Mouse (Mus musculus): Measurements from ENCODE around the gene Gm28042. TPM values are rescaled to one million over a fixed set of nuclear protein-coding genes. Genes with fewer than 3 reads are reported as not detected.

Gm28042 gene
- polyA plus RNA-seq, 1 experiment, result 2.8 TPM

DNA sequence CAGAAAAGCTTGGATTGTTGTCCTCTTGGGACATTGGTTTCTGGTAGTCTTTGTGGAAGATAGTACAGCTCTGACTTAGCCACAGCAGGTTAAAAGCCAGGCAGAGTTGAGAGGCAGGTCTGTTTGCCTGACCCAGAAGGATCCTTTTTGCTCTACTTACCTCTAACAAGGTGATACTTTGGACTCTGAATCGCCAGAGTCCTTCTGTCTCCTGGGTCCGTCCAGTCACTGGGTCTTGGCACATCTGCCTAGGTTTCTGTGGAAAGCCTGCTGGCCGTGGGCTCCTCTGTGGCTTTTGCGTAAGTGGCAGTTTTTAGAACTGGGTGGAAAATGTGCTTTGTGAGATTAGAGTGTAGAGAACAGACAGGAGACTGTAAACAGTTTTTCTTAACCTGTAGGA lies 38.3 kb upstream of the Gm28042 start:
- no peaks in the 10 kb centered on the region for H3K27me3 ChIP-seq (ENCODE audit: control insufficient read depth, insufficient read depth, low read length)
- peaks cover 20% of the 10 kb centered on the region for H3K4me1 ChIP-seq (ENCODE audit: control insufficient read depth, insufficient read depth, insufficient read length, low read length)
- no peak overlapping the region for H3K4me3 ChIP-seq (ENCODE audit: low read depth, low read length)
- H3K36me3 ChIP-seq (ENCODE audit: control insufficient read depth, insufficient read depth, low read length), result no peaks in the 10 kb centered on the region
- TF ChIP-seq POLR2A (IDR thresholded peaks at IDR 0.05; ENCODE audit: low read depth, low read length) (no peak), CTCF (IDR thresholded peaks at IDR 0.05; ENCODE audit: extremely low read depth, insufficient read length, insufficient replicate concordance, low read depth, low read length) (no peak)
- 50% methylated on average over 4 of the region's 4 CpGs for WGBS
- no peak overlapping the region for H3K27ac ChIP-seq (ENCODE audit: insufficient read depth, low read depth, low read length)

DNA sequence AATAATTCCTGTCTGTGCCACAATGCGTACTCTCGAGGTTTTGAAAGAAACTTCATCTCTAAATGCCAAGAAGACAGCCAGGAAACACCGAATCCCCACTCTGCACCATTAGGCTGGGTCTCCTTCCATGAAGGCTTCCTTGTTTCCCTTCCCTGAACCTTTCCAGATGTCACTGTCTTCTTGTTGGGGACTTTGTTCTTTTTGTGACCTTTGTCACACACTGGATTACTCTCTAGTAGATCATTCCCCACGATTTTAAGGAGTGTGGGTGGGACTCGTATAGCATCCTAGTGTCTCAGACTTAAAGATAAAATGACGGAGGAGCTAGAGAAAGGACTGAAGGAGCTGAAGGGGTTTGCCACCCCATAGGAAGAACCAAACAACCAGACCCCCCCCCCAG lies 36.4 kb upstream of the Gm28042 start:
- Histone ChIP-seq H3K4me3 (ENCODE audit: low read depth, low read length) (no peak overlapping the region), H3K27ac (ENCODE audit: insufficient read depth, low read depth, low read length) (peak overlapping the region; percentile 60), H3K36me3 (ENCODE audit: control insufficient read depth, insufficient read depth, low read length) (no peaks in the 10 kb centered on the region), H3K4me1 (ENCODE audit: control insufficient read depth, insufficient read depth, insufficient read length, low read length) (peaks cover 29% of the 10 kb centered on the region), H3K27me3 (ENCODE audit: control insufficient read depth, insufficient read depth, low read length) (no peaks in the 10 kb centered on the region)
- no peak for TF ChIP-seq POLR2A (IDR thresholded peaks at IDR 0.05; ENCODE audit: low read depth, low read length)
- no peak for TF ChIP-seq CTCF (IDR thresholded peaks at IDR 0.05; ENCODE audit: extremely low read depth, insufficient read length, insufficient replicate concordance, low read depth, low read length)
- WGBS, result 34% methylated on average over 6 of the region's 6 CpGs

DNA sequence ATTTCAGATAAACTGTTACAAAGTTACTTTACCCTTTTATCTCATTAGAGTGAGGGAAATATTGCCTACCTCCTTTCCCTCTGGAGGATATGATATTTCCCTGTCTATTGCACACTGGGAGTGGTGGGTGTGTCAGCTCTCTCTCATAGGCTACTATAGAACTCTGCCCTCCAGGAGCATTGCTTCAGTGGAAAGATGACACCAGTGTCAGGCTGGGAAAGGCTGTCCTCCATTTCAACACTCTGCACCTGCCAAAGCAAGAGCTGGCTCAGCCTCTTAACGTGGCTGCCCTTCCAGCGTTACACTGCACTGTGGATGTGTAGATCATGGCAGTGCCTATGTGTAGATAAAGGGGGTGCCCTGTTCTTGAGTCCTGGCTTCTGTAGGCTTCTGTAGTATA lies 34.9 kb upstream of the Gm28042 start:
- H3K4me1 ChIP-seq (ENCODE audit: control insufficient read depth, insufficient read depth, insufficient read length, low read length), result peaks cover 38% of the 10 kb centered on the region
- TF ChIP-seq POLR2A (IDR thresholded peaks at IDR 0.05; ENCODE audit: low read depth, low read length) (no peak), CTCF (IDR thresholded peaks at IDR 0.05; ENCODE audit: extremely low read depth, insufficient read length, insufficient replicate concordance, low read depth, low read length) (no peak)
- H3K36me3 ChIP-seq (ENCODE audit: control insufficient read depth, insufficient read depth, low read length), result no peaks in the 10 kb centered on the region
- peak overlapping the region; percentile 55 for H3K27ac ChIP-seq (ENCODE audit: insufficient read depth, low read depth, low read length)
- 56% methylated on average over 2 of the region's 2 CpGs for WGBS
- H3K4me3 ChIP-seq (ENCODE audit: low read depth, low read length), result no peak overlapping the region
- no peaks in the 10 kb centered on the region for H3K27me3 ChIP-seq (ENCODE audit: control insufficient read depth, insufficient read depth, low read length)

DNA sequence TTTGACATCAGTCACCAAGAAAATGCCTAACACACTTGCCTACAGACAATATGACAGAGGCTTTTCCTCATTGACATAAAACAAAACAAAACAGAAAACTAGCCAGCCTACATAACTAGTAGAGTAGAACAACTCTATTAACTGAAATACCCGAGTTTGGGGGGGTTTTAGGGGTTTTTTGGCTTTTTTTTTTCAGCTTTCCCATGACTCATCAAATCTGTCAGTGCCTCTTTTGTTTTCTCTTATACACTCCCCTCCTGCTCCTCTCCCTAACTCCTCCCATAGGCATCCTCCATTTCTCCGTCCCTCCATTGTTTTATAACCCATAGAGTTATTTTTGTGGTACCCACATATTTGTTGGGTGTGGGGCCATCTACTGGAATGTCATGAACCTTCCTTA lies 33.8 kb upstream of the Gm28042 start:
- Histone ChIP-seq H3K36me3 (ENCODE audit: control insufficient read depth, insufficient read depth, low read length) (no peaks in the 10 kb centered on the region), H3K27ac (ENCODE audit: insufficient read depth, low read depth, low read length) (peak overlapping the region; percentile 32; the same call in 1 of the 2 replicates), H3K27me3 (ENCODE audit: control insufficient read depth, insufficient read depth, low read length) (no peaks in the 10 kb centered on the region), H3K4me3 (ENCODE audit: low read depth, low read length) (no peak overlapping the region), H3K4me1 (ENCODE audit: control insufficient read depth, insufficient read depth, insufficient read length, low read length) (peaks cover 46% of the 10 kb centered on the region)
- 50% methylated on average over 2 of the region's 2 CpGs for WGBS
- TF ChIP-seq CTCF (IDR thresholded peaks at IDR 0.05; ENCODE audit: extremely low read depth, insufficient read length, insufficient replicate concordance, low read depth, low read length) (no peak), POLR2A (IDR thresholded peaks at IDR 0.05; ENCODE audit: low read depth, low read length) (no peak)

DNA sequence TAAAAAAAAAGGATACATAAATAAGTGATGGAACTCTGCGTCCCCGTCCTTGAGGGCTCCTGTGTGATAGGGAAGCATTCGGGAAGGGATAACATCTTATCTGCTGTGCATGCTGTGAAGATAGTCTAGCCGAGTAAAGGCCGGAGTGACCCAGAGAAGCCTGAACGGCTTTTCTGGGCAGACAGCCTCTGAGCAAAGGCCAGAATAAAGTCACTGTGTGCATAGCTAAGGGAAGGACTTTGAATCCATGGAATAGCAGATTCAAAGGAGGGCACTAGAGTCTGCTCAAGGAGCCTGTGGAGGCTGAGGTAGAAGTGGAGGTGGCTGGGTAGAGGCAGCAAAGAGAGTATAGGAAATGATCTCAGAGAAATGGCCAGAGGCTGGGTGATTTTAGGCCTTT lies 32.5 kb upstream of the Gm28042 start:
- WGBS, result 45% methylated on average over 6 of the region's 6 CpGs
- H3K4me1 ChIP-seq (ENCODE audit: control insufficient read depth, insufficient read depth, insufficient read length, low read length), result peaks cover 40% of the 10 kb centered on the region
- TF ChIP-seq POLR2A (IDR thresholded peaks at IDR 0.05; ENCODE audit: low read depth, low read length), result no peak
- no peaks in the 10 kb centered on the region for H3K27me3 ChIP-seq (ENCODE audit: control insufficient read depth, insufficient read depth, low read length)
- H3K36me3 ChIP-seq (ENCODE audit: control insufficient read depth, insufficient read depth, low read length), result no peaks in the 10 kb centered on the region; the same call in 1 of the 2 replicates
- H3K4me3 ChIP-seq (ENCODE audit: low read depth, low read length), result no peak overlapping the region
- H3K27ac ChIP-seq (ENCODE audit: insufficient read depth, low read depth, low read length), result peak overlapping the region; percentile 60

DNA sequence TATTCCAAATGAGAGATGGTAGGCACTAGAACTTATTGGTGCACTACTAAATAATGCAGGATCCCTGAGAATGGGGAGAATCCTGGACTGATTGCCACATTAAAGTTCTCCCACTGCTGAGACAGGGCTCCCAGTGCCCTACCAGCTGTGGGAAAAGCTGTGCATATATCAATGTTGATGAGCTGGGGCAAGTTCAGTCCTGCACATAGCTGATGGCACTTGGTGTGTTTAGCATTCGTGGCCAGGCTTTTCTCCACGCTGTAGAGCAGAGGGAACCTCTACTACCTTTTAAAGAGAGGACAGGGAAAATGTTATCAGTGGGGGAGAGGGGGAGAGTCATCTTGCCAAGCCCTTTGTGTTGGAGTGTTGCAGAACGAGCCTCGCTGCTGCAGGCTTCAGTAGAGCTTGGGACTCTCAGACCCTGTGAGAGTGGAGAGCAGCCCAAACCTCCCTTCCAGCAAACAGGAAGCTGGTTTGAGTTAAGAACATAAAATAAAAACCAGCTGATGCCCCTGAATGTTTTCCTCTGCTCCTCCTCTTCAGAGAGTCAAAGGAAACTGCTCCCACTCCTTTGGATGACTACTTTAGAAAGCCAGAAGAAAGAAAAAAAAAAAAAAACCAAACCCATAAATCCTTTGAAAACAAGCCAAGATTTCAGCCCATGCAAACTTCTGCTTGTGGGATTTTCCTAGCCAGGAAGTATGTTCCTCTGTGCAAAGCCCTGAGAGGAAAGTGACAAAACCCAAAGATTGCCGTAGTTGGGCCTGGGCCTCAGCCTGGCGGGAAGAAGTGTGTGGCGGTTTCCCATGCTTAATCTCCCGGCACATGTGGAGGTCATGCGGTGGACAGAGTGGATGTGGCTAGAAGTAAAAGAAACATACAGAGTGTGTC lies 31.7 kb upstream of the Gm28042 start:
- H3K4me3 ChIP-seq (ENCODE audit: low read depth, low read length), result no peak overlapping the region

DNA sequence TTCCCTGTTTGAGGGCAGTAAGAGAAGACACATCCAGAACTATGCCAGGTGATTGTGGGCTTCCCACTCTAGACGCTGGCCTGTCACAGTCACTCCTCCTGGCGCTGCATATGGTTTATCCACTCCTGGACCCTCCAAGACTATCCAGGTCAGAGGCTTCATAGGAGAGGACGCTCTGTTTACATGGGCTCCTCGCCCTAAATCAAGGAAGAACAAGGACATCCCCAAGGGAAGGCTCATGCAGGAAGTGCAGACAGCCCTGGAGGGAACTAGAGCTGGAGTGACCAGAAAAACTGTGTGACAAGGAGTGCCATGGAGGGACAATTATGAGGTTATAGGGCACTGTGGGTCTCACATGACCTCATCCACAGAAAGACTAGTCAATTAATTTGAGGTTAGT lies 29.9 kb upstream of the Gm28042 start:
- Histone ChIP-seq H3K4me3 (ENCODE audit: low read depth, low read length) (no peak overlapping the region), H3K36me3 (ENCODE audit: control insufficient read depth, insufficient read depth, low read length) (no peaks in the 10 kb centered on the region; the same call in 1 of the 2 replicates), H3K4me1 (ENCODE audit: control insufficient read depth, insufficient read depth, insufficient read length, low read length) (peaks cover 32% of the 10 kb centered on the region), H3K27me3 (ENCODE audit: control insufficient read depth, insufficient read depth, low read length) (no peaks in the 10 kb centered on the region), H3K27ac (ENCODE audit: insufficient read depth, low read depth, low read length) (0 out of 2 replicates have a peak overlapping the region, but pooled peaks have one; percentile 19)
- TF ChIP-seq CTCF (IDR thresholded peaks at IDR 0.05; ENCODE audit: extremely low read depth, insufficient read length, insufficient replicate concordance, low read depth, low read length), result no peak
- TF ChIP-seq POLR2A (IDR thresholded peaks at IDR 0.05; ENCODE audit: low read depth, low read length), result no peak
- 74% methylated on average over 4 of the region's 4 CpGs for WGBS

More for the DNA sequence above, 31.7 kb upstream of the Gm28042 start:
- no peaks in the 10 kb centered on the region for H3K27me3 ChIP-seq (ENCODE audit: control insufficient read depth, insufficient read depth, low read length)
- H3K27ac ChIP-seq (ENCODE audit: insufficient read depth, low read depth, low read length), result peak overlapping the region; percentile 60
- 44% methylated on average over 9 of the region's 9 CpGs for WGBS
- H3K4me1 ChIP-seq (ENCODE audit: control insufficient read depth, insufficient read depth, insufficient read length, low read length), result peaks cover 36% of the 10 kb centered on the region
- no peaks in the 10 kb centered on the region; the same call in 1 of the 2 replicates for H3K36me3 ChIP-seq (ENCODE audit: control insufficient read depth, insufficient read depth, low read length)
- TF ChIP-seq CTCF (IDR thresholded peaks at IDR 0.05; ENCODE audit: extremely low read depth, insufficient read length, insufficient replicate concordance, low read depth, low read length), result no peak
- no peak for TF ChIP-seq POLR2A (IDR thresholded peaks at IDR 0.05; ENCODE audit: low read depth, low read length)

Measured in small intestine, adult 2 months (tissue).